Mouse (Mus musculus): ENCODE results near the gene Syt15. TPM values are rescaled to one million over a fixed set of nuclear protein-coding genes. Genes with fewer than 3 reads are reported as not detected.

Syt15 gene
- polyA plus RNA-seq, 1 experiment from 2014 or later, result 0.04 TPM

DNA sequence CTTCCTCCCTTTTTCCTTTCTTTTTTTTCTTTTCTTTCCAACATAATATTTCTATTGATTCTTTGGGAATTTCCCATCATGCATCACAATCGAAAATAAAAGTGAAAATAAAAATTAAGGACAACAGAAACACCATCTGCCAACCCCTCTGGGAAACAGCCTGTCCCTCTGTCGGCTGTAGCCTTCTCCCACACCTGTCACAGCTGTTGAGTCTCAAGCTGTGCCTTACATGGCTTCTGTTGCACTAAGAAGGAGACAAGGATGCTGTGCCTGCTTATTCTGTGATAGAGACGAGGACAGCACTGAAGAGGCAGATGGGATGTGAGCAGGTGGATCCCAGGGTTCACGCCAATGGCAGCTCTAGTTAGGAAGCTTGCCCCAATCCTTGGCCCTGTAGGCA lies 10.3 kb upstream of the Syt15 start:
- H3K36me3 ChIP-seq (replicated peaks), result no peaks in the 10 kb centered on the region
- no peaks in the 10 kb centered on the region for H3K9me3 ChIP-seq
- H3K4me3 ChIP-seq, result no peak overlapping the region
- H3K27me3 ChIP-seq (replicated peaks; ENCODE audit: low read depth, poor library complexity, severe bottlenecking), result no peaks in the 10 kb centered on the region; the same call in 1 of the 2 replicates
- DNase-seq (ENCODE audit: low spot score), result no peak
- H3K4me1 ChIP-seq, result no peaks in the 10 kb centered on the region
- H3K27ac ChIP-seq (replicated peaks), result no peak overlapping the region
- WGBS, result 60% methylated on average over 4 of the region's 4 CpGs

DNA sequence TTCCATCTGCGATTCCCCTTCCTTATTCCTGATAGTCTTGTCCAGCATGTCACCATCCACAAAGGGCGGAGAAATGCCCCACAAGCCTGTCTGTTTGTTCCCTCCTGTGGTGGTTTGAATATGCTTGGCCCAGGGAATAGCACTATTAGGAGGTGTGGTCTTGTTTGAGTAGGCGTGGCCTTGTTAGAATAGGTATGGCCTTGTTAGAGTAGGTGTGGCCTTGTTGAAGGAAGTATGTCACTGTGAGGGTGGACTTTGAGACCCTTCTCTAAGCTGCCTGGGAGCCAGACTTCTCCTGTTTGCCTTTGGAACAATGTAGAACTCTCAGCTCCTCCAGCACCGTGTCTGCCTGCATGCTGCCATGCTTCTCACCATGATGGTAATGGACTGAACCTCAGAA lies 9.5 kb upstream of the Syt15 start:
- Histone ChIP-seq H3K27me3 (replicated peaks; ENCODE audit: low read depth, poor library complexity, severe bottlenecking) (no peaks in the 10 kb centered on the region; the same call in 1 of the 2 replicates), H3K27ac (replicated peaks) (no peak overlapping the region), H3K4me1 (no peaks in the 10 kb centered on the region), H3K4me3 (no peak overlapping the region), H3K36me3 (replicated peaks) (no peaks in the 10 kb centered on the region), H3K9me3 (no peaks in the 10 kb centered on the region)
- DNase-seq (ENCODE audit: low spot score), result no peak
- 84% methylated on average over 4 of the region's 4 CpGs for WGBS

DNA sequence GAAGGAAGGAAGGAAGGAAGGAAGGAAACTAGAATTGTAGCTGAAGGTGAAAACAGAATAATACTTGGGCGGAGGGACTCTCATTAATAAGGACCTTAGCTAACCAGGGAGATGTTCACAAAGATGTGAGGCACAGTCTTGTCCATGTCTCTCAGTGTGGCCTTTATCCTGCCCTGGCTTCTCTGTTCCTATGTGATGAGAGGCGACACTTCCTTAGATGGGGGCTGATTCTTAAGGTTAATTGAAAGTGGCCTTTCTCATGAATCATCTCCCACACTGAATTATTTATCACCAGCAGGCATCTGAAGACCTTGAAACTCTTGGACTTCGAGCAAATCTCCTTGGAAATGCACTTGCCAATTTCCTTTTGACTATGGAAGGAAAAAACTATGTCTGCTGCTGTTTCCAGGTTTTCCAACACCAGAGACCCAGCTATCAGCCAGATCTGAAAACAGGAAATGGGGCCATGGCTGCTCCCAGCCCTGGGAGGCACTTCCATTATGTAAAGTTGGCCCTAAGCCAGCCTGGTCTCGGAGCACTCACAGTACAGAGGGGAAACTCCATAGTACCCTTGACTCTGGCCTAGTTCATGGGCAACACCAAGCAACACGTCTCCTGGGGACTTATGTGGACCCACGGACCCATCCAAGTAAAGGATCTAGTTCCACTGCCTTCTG lies 3.8 kb upstream of the Syt15 start:
- no peak overlapping the region for H3K4me3 ChIP-seq
- H3K9me3 ChIP-seq, result no peaks in the 10 kb centered on the region
- H3K27me3 ChIP-seq (replicated peaks; ENCODE audit: low read depth, poor library complexity, severe bottlenecking), result peaks cover 36% of the 10 kb centered on the region
- peaks cover 8% of the 10 kb centered on the region for H3K4me1 ChIP-seq
- no peak overlapping the region for H3K27ac ChIP-seq (replicated peaks)
- no peak for DNase-seq (ENCODE audit: low spot score)
- H3K36me3 ChIP-seq (replicated peaks), result no peaks in the 10 kb centered on the region
- WGBS, result 77% methylated on average over 6 of the region's 6 CpGs

DNA sequence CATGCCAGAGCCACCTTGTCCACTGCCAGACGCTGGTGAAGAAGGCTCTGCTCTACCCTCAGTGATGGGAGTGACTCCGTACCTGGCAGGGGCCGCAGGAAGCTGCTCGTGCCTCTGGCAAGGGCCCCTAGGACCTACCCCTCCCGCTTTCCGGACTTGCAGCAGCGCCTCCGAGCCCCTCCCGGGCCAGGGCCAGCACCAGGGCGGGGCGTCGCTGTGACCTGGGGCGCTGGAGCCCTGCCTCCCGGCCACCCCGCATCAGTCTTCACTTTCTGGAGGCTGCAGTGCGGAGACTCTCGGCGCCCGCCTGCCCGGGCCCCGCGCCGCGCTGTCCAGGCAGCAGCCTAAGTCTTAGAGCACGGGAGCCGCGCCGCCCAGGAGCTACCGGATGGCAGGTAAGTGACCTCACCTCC lies 397 bp downstream of the Syt15 start:
- peaks cover 8% of the 10 kb centered on the region for H3K4me1 ChIP-seq
- DNase-seq (ENCODE audit: low spot score), result peak; percentile 38
- H3K27ac ChIP-seq (replicated peaks), result peak overlapping the region; percentile 24; the same call in 1 of the 2 replicates
- no peaks in the 10 kb centered on the region for H3K36me3 ChIP-seq (replicated peaks)
- 5% methylated on average over 29 of the region's 29 CpGs for WGBS
- peaks cover 57% of the 10 kb centered on the region for H3K27me3 ChIP-seq (replicated peaks; ENCODE audit: low read depth, poor library complexity, severe bottlenecking)
- no peaks in the 10 kb centered on the region for H3K9me3 ChIP-seq
- peak overlapping the region; percentile 53 for H3K4me3 ChIP-seq

DNA sequence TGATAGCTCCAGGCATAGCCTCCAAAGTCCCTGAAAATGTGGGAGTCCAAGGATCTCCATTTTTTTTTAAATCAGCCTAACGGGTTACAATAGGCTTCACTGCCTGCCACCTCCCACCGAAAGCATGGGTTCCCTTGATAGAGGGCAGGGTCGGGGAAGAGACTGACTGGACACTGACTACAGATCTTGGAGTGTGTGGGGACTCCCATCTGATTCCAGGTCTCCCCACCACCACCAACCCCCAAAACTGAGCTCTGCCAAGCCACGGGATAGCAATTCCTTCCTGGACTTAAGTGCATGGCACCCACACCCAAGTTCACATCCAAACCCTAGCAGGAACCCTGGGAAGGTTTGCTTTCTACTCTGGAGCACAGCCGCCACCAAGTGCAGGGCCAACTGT lies 1.0 kb downstream of the Syt15 start:
- 75% methylated on average over 5 of the region's 5 CpGs for WGBS
- Histone ChIP-seq H3K27me3 (replicated peaks; ENCODE audit: low read depth, poor library complexity, severe bottlenecking) (peaks cover 57% of the 10 kb centered on the region), H3K4me3 (peak overlapping the region; percentile 53; the same call in 1 of the 2 replicates), H3K9me3 (no peaks in the 10 kb centered on the region), H3K36me3 (replicated peaks) (no peaks in the 10 kb centered on the region), H3K27ac (replicated peaks) (no peak overlapping the region), H3K4me1 (peaks cover 8% of the 10 kb centered on the region)
- DNase-seq (ENCODE audit: low spot score), result no peak

DNA sequence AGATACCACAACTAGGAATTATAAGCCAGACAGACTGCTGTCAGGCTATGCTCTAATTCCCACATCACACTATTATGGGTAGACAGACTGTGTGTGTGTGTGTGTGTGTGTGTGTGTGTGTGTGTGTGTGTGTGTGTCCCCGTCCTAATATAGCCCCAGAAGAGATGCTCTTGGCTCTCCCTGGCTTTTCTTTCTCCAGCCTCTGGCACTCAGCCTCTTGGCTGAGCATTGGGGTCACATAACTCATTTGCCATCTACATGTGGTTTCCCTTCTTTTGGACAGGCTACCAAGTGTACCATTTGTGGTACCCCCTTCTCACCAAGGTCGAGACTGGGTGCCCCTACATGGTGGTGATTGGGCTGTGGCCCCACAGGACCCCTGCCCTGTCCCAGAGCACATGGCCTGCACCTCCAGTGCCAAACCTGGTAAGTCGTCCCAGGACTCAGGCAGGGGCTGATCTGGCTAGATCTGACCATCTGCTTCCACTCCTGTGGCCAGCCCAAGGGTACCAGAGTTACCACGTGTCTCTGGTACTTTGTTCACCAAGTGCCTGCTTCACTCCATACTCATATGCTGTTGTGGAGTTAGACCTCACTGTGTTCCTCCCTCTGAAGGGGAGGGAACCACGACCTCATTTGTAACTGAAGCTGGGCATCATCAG lies 2.2 kb downstream of the Syt15 start:
- H3K36me3 ChIP-seq (replicated peaks), result no peaks in the 10 kb centered on the region
- H3K27ac ChIP-seq (replicated peaks), result no peak overlapping the region
- H3K4me1 ChIP-seq, result peaks cover 8% of the 10 kb centered on the region
- WGBS, result 72% methylated on average over 5 of the region's 5 CpGs
- no peaks in the 10 kb centered on the region for H3K9me3 ChIP-seq
- DNase-seq (ENCODE audit: low spot score), result no peak
- no peak overlapping the region for H3K4me3 ChIP-seq
- peaks cover 55% of the 10 kb centered on the region for H3K27me3 ChIP-seq (replicated peaks; ENCODE audit: low read depth, poor library complexity, severe bottlenecking)

DNA sequence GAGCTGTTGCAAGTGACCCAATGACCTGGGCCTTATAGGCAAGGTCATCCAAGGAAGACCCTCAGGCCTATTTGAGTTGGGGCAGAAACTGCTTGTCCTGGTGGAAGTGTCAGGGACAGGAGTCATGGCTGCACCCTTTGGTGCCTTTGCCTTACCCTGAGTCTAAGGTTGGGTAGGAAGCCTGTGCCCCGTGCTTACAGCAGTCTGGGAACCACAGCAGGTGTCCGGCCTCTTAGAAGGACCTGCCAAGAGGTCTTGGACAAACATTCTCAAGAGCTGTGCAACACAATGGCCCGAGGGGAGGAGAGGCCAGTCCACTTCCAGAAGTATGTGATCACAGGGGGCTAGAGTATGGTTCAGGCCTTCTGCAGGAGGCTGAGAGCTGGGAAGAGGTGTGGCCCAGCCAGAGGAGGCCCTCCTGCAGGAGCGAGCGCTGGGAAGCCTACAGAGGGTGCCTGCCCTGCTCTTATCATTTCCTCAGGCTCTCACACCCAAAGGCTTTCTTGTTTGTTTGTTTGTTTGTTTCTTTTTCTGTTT lies 4.0 kb downstream of the Syt15 start:
- 74% methylated on average over 5 of the region's 5 CpGs for WGBS
- Histone ChIP-seq H3K27ac (replicated peaks) (no peak overlapping the region), H3K4me3 (no peak overlapping the region), H3K9me3 (no peaks in the 10 kb centered on the region), H3K36me3 (replicated peaks) (no peaks in the 10 kb centered on the region), H3K27me3 (replicated peaks; ENCODE audit: low read depth, poor library complexity, severe bottlenecking) (peaks cover 43% of the 10 kb centered on the region), H3K4me1 (peaks cover 8% of the 10 kb centered on the region)
- no peak for DNase-seq (ENCODE audit: low spot score)

DNA sequence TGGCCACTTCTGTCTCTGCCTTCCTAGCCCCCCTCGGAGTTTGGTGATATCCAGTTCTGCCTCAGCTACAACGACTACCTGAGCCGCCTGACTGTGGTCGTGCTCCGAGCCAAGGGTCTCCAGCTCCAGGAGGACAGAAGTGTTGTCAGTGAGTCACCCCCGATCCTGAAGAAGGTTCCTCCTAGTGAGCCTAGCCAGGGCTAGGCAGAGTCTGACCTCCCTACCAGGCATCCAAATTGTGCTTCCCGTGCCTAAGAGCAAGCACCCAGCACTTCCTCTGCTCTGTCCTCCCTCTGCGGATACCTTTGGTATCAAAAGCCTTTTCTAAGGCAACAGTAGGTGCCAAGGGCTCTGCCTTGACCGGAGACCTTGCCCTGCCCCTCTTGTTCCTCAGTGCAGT lies 6.6 kb downstream of the Syt15 start:
- no peaks in the 10 kb centered on the region for H3K9me3 ChIP-seq

DNA sequence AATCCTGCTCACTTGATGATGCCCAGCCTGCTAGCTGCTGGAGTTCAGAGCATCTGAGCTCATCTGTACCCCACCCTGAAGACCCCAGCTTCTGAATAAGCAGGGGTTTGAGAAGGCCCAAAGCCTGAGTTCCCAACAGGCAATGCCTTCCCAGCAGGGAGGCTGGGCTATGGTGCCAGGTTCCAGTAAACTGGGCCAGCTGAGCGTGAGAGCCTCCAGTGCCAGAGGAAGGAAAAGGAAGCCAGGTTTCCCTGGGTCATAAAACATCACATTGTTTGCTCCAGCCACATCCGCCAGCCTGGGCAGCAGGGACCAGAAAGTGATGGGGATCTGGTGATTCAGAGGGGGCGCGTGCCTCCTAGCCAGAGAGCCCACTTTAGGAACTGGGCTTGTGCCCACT lies 7.2 kb downstream of the Syt15 start:
- Histone ChIP-seq H3K4me1 (no peaks in the 10 kb centered on the region), H3K9me3 (no peaks in the 10 kb centered on the region), H3K36me3 (replicated peaks) (no peaks in the 10 kb centered on the region), H3K27me3 (replicated peaks; ENCODE audit: low read depth, poor library complexity, severe bottlenecking) (peaks cover 11% of the 10 kb centered on the region), H3K27ac (replicated peaks) (no peak overlapping the region), H3K4me3 (no peak overlapping the region)
- WGBS, result 80% methylated on average over 4 of the region's 4 CpGs
- DNase-seq (ENCODE audit: low spot score), result no peak

More for the DNA sequence above, 6.6 kb downstream of the Syt15 start:
- Histone ChIP-seq H3K4me1 (no peaks in the 10 kb centered on the region), H3K4me3 (no peak overlapping the region), H3K27me3 (replicated peaks; ENCODE audit: low read depth, poor library complexity, severe bottlenecking) (peaks cover 17% of the 10 kb centered on the region), H3K36me3 (replicated peaks) (no peaks in the 10 kb centered on the region), H3K27ac (replicated peaks) (no peak overlapping the region)
- no peak for DNase-seq (ENCODE audit: low spot score)
- 84% methylated on average over 9 of the region's 9 CpGs for WGBS

DNA sequence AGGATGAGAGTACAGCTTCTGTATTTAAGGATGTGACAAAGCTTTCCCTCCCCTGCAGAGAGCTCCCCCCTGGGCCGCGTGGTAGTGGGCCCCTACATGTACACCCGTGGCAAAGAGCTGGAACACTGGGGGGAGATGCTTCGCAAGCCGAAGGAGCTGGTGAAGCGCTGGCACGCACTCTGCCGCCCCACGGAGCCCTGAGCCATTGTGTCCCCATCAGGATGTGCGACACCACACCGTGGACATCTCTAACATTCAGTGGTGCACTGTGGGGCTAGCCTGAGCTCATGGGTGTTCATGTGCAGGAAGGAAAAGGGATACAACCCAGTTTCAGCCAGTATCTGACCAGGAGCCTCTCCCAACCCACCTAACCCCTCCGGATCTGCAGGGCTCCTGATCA lies 8.6 kb downstream of the Syt15 start:
- Histone ChIP-seq H3K36me3 (replicated peaks) (no peaks in the 10 kb centered on the region), H3K4me3 (no peak overlapping the region), H3K27me3 (replicated peaks; ENCODE audit: low read depth, poor library complexity, severe bottlenecking) (no peaks in the 10 kb centered on the region), H3K27ac (replicated peaks) (no peak overlapping the region), H3K4me1 (no peaks in the 10 kb centered on the region), H3K9me3 (no peaks in the 10 kb centered on the region)
- no peak for DNase-seq (ENCODE audit: low spot score)
- 83% methylated on average over 12 of the region's 12 CpGs for WGBS

DNA sequence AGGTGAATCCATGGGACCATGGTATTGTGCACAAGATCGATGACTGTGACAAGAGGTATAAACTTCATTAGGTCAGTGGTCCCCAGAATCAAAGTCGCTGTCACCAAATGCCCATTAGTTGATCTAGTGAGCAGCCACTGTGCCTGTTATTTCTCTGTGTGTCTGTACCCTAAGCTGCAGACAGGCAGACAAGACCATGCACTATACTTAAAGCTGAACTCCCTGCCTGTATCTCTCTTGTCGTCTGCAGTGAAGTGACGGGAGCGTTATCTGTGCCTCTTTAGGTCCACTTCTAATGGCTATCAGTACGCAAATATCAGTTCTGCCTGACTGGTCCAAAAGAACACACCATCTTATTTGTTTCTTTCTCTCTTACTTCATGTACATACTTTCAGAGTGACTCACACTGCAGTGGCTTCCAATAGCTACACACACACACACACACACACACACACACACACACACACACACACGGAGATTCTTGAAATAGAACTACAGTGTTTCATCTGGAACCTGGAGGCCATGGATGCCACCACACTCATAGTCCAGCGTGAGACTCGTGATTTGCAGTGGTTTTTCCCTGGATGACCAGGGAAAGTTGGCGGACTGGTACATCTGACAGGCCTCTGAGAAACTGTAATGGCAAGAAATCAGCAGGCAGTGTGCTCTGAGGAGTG lies 9.6 kb downstream of the Syt15 start:
- 91% methylated on average over 10 of the region's 10 CpGs for WGBS
- DNase-seq (ENCODE audit: low spot score), result no peak

DNA sequence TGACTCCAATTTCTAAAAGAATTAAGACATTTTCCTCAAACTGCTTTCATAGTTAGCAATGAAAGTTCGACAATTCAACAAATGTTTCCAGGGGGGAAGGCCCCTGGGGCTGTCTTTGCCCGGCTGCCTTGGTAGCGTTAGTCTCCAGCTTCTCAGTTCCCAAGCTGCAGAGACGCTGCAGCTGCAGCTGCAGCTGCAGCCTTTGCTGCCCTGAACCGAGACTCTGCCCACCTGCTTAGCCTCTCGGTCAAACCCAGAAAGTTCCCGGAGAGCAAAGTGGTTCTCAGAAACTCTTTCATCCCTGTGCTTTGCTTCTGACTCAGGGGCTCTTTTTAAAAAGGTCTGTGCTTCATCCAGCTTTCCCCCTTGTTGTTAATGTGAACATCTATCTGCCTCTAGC lies 12.9 kb downstream of the Syt15 start:
- no peaks in the 10 kb centered on the region for H3K9me3 ChIP-seq
- no peaks in the 10 kb centered on the region for H3K27me3 ChIP-seq (replicated peaks; ENCODE audit: low read depth, poor library complexity, severe bottlenecking)
- H3K36me3 ChIP-seq (replicated peaks), result no peaks in the 10 kb centered on the region
- peaks cover 7% of the 10 kb centered on the region for H3K4me1 ChIP-seq
- H3K4me3 ChIP-seq, result no peak overlapping the region
- DNase-seq (ENCODE audit: low spot score), result no peak
- H3K27ac ChIP-seq (replicated peaks), result no peak overlapping the region
- 54% methylated on average over 7 of the region's 7 CpGs for WGBS

More for the DNA sequence above, 9.6 kb downstream of the Syt15 start:
- Histone ChIP-seq H3K27ac (replicated peaks) (no peak overlapping the region), H3K36me3 (replicated peaks) (no peaks in the 10 kb centered on the region), H3K27me3 (replicated peaks; ENCODE audit: low read depth, poor library complexity, severe bottlenecking) (no peaks in the 10 kb centered on the region), H3K4me1 (no peaks in the 10 kb centered on the region), H3K9me3 (no peaks in the 10 kb centered on the region), H3K4me3 (no peak overlapping the region)
